Mouse (Mus musculus): Measurements from ENCODE around the gene Zfp606. TPM values are rescaled to one million over a fixed set of nuclear protein-coding genes. Genes with fewer than 3 reads are reported as not detected.

Gene Zfp606
- polyA plus RNA-seq (2014; fragmentation: Illumina TruSeq; extraction: RNeasy Lipid Tissue Mini Kit (QIAGEN cat#74804); ENCODE audit: low read depth, low replicate concordance), result 12.0 TPM

GRCm38 (mm10) chr7:12478158-12479008, at the start of gene Zfp606:
TSS of gene Zfp606 (plus strand) at chr7:12478293.

DNA sequence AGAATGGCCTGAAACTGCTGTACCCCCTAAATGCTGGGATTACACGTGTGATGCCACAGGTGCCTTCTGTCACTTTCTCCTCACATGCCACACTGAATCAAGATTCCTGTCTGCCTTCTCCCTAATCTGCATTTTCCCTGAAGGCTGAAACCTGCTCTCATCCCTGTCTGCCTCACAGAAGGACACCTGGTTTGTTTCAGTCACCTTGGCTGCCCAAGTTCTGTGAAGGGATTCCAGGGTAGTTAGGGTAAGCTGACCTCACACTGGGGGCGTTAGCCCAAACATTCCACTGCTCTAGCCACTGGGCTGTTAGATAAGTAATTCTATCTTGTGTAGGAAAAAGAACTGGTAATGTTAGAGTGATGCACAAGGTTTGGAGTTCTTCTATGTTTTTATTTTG, 34.1 kb downstream of the Zfp606 start, which contains the start of gene 2900092C05Rik:
2900092C05Rik (plus strand) TSS at position 301 of the 400 bp plus-strand sequence.

Other genes with a start within 250 kb of the Zfp606 start
- not detected for gene Vmn1r81, start 210.0 kb upstream of the Zfp606 start, polyA plus RNA-seq (2014; fragmentation: Illumina TruSeq; extraction: RNeasy Lipid Tissue Mini Kit (QIAGEN cat#74804); ENCODE audit: low read depth, low replicate concordance)
- gene Vmn1r82, start 177.9 kb upstream of the Zfp606 start, polyA plus RNA-seq (2014; fragmentation: Illumina TruSeq; extraction: RNeasy Lipid Tissue Mini Kit (QIAGEN cat#74804); ENCODE audit: low read depth, low replicate concordance), result not detected
- gene Vmn1r83, start 148.8 kb upstream of the Zfp606 start, polyA plus RNA-seq (2014; fragmentation: Illumina TruSeq; extraction: RNeasy Lipid Tissue Mini Kit (QIAGEN cat#74804); ENCODE audit: low read depth, low replicate concordance), result not detected
- not detected for gene Vmn1r84, start 109.0 kb upstream of the Zfp606 start, polyA plus RNA-seq (2014; fragmentation: Illumina TruSeq; extraction: RNeasy Lipid Tissue Mini Kit (QIAGEN cat#74804); ENCODE audit: low read depth, low replicate concordance)
- 0.85 TPM for gene Zfp551, start 55.5 kb upstream of the Zfp606 start, polyA plus RNA-seq (2014; fragmentation: Illumina TruSeq; extraction: RNeasy Lipid Tissue Mini Kit (QIAGEN cat#74804); ENCODE audit: low read depth, low replicate concordance)
- 287 TPM for gene 2900092C05Rik, start 34.2 kb downstream of the Zfp606 start, polyA plus RNA-seq (2014; fragmentation: Illumina TruSeq; extraction: RNeasy Lipid Tissue Mini Kit (QIAGEN cat#74804); ENCODE audit: low read depth, low replicate concordance)
- 0.04 TPM for gene Vmn2r53, start 130.5 kb downstream of the Zfp606 start, polyA plus RNA-seq (2014; fragmentation: Illumina TruSeq; extraction: RNeasy Lipid Tissue Mini Kit (QIAGEN cat#74804); ENCODE audit: low read depth, low replicate concordance)
- gene Vmn2r54, start 162.0 kb downstream of the Zfp606 start, polyA plus RNA-seq (2014; fragmentation: Illumina TruSeq; extraction: RNeasy Lipid Tissue Mini Kit (QIAGEN cat#74804); ENCODE audit: low read depth, low replicate concordance), result not detected
- not detected for gene Vmn2r55, start 206.7 kb downstream of the Zfp606 start, polyA plus RNA-seq (2014; fragmentation: Illumina TruSeq; extraction: RNeasy Lipid Tissue Mini Kit (QIAGEN cat#74804); ENCODE audit: low read depth, low replicate concordance)

Data from testis, adult 10 weeks (tissue).